ENCODE assay signal across 7 mouse cellular contexts in genomic region chr10:4709915-4710314, GRCm38 (mm10).
DNase-seq lines count a peak whose midpoint lies in the region; ATAC-seq and TF ChIP-seq lines count a peak whose summit lies in the region.

No protein-coding gene starts in this region.

- ATAC-seq in kidney, embryonic 15.5 days (replicated peaks; ENCODE audit: low FRiP score) = 0 out of 2 replicates have a peak, but pooled peaks have one; percentile 26
- ATAC-seq in neural tube, embryonic 15.5 days (ENCODE audit: low FRiP score) = peak; percentile 48; the same call in 1 of the 2 replicates

- peak; percentile 65 for DNase-seq in adrenal gland, postnatal 10 days
- peak; percentile 55 to 56 for DNase-seq in gastrocnemius, postnatal 36 days
- peak; percentile 7 to 15 for DNase-seq in lung, adult 18-20 months
- DNase-seq in c-Kit-positive CD71-positive TER-119-positive erythroid progenitor cells, embryonic 14.5 days (ENCODE audit: low spot score) = no peak

- TF ChIP-seq POLR2A in cortical plate, adult 2 months (IDR thresholded peaks at IDR 0.05; ENCODE audit: extremely low read depth, insufficient read depth, low read length) = no peak

- H3K36me3 ChIP-seq in kidney, embryonic 15.5 days = no peaks in the 10 kb centered on the region
- no peaks in the 10 kb centered on the region for H3K36me3 ChIP-seq in neural tube, embryonic 15.5 days

- H3K27ac ChIP-seq in cortical plate, adult 2 months (ENCODE audit: insufficient read depth, low read length) = no peak overlapping the region
- no peak overlapping the region for H3K27ac ChIP-seq in kidney, embryonic 15.5 days
- no peak overlapping the region for H3K27ac ChIP-seq in neural tube, embryonic 15.5 days (replicated peaks)

- 3% methylated on average over 15 of the region's 15 CpGs for WGBS in kidney, embryonic 15.5 days
- 4% methylated on average over 15 of the region's 15 CpGs for WGBS in neural tube, embryonic 15.5 days

- intact Hi-C loops in gastrocnemius, postnatal 36 days (cut with DNase I) = loop anchor here (5.0 kb wide), 1 partner anchor 98 kb away; the partner anchor contains the start of gene Esr1

- H3K27me3 ChIP-seq in kidney, embryonic 15.5 days = peaks cover 53% of the 10 kb centered on the region
- H3K27me3 ChIP-seq in neural tube, embryonic 15.5 days (replicated peaks) = peaks cover 37% of the 10 kb centered on the region

- H3K4me1 ChIP-seq in cortical plate, adult 2 months (ENCODE audit: control insufficient read depth, insufficient read depth, low read length) = no peaks in the 10 kb centered on the region
- peaks cover 21% of the 10 kb centered on the region for H3K4me1 ChIP-seq in kidney, embryonic 15.5 days
- peaks cover 24% of the 10 kb centered on the region for H3K4me1 ChIP-seq in neural tube, embryonic 15.5 days

- no peak for TF ChIP-seq CTCF in cortical plate, adult 2 months (IDR thresholded peaks at IDR 0.05; ENCODE audit: extremely low read depth, insufficient read depth, low read length)

- H3K9ac ChIP-seq in kidney, embryonic 15.5 days = 0 out of 2 replicates have a peak overlapping the region, but pooled peaks have one; percentile 23
- peak overlapping the region; percentile 42 for H3K9ac ChIP-seq in neural tube, embryonic 15.5 days (replicated peaks)

- peak overlapping the region; percentile 67 for H3K4me2 ChIP-seq in kidney, embryonic 15.5 days
- H3K4me2 ChIP-seq in neural tube, embryonic 15.5 days = peak overlapping the region; percentile 70

- peak overlapping the region; percentile 45 for H3K4me3 ChIP-seq in cortical plate, adult 2 months (ENCODE audit: insufficient read depth, low read length)
- peak overlapping the region; percentile 37 for H3K4me3 ChIP-seq in kidney, embryonic 15.5 days (replicated peaks)
- H3K4me3 ChIP-seq in neural tube, embryonic 15.5 days (replicated peaks) = peak overlapping the region; percentile 36

- no peaks in the 10 kb centered on the region for H3K9me3 ChIP-seq in kidney, embryonic 15.5 days (replicated peaks)
- no peaks in the 10 kb centered on the region for H3K9me3 ChIP-seq in neural tube, embryonic 15.5 days (replicated peaks)
